Mouse (Mus musculus): ENCODE measurements around the gene Ybx3. TPM values are rescaled to one million over a fixed set of nuclear protein-coding genes. Genes with fewer than 3 reads are reported as not detected.

Gene Ybx3
- total RNA-seq, 4 experiments from 2014 or later = 1,961 to 2,457 (median 2,159) TPM

- DNase-seq (ENCODE audit: low spot score in 2 of 2) = no peak
These were observed 49.0 kb downstream of the Ybx3 start for GRCm38 (mm10) chr6:131339309-131339708.

GRCm38 (mm10) chr6:131338787-131339186 is 49.5 kb downstream of the Ybx3 start:
- DNase-seq (ENCODE audit: low spot score in 2 of 2) = no peak

GRCm38 (mm10) chr6:131327076-131327475 is 61.2 kb downstream of the Ybx3 start:
- DNase-seq (ENCODE audit: low spot score in 2 of 2) = no peak

GRCm38 (mm10) chr6:131321854-131322639 is 66.2 kb downstream of the Ybx3 start:
- DNase-seq (ENCODE audit: low spot score in 2 of 2) = no peak

- DNase-seq (ENCODE audit: low spot score in 2 of 2) = no peak
These were observed 71.8 kb downstream of the Ybx3 start for GRCm38 (mm10) chr6:131316155-131317101.

Other genes with a start within 250 kb of the Ybx3 start
- gene Klra2, start 141.1 kb downstream of the Ybx3 start, total RNA-seq (2022) = under 1 TPM in 1 of 4 experiments, not detected in 3; 0.12 TPM
- 1 to 10 TPM; 2.4 to 5.2 (median 3.7) TPM for gene Magohb, start 95.2 kb downstream of the Ybx3 start, total RNA-seq (2022)
- gene Styk1, start 34.9 kb downstream of the Ybx3 start, total RNA-seq (2022) = 1 to 10 TPM in 1 of 4 experiments, under 1 TPM in 3; 0.31 to 1.2 (median 0.69) TPM
- gene 5430401F13Rik, start 97.9 kb upstream of the Ybx3 start, total RNA-seq (2022) = not detected
- not detected for gene Gm6619, start 97.9 kb upstream of the Ybx3 start, total RNA-seq (2022)
- gene Tas2r130, start 242.4 kb upstream of the Ybx3 start, total RNA-seq (2022) = not detected